ENCODE assay signal across 18 mouse cellular contexts in genomic region chr1:119186856-119187255, GRCm38 (mm10).
DNase-seq lines count a peak whose midpoint lies in the region; ATAC-seq lines count a peak whose summit lies in the region.
"Had no signal": no experiment of that assay in that cellular context is flagged by ENCODE, and none has a peak within 500 bp of the region (broad histone marks: within the 10 kb centered on the region; RNA-seq: fewer than 3 reads in every experiment).

No protein-coding gene starts in this region.

- H3K36me3 ChIP-seq in hindbrain, embryonic 14.5 days (replicated peaks; ENCODE audit: control insufficient read depth, insufficient read depth) = no peaks in the 10 kb centered on the region
- H3K36me3 ChIP-seq: embryonic facial prominence, embryonic 10.5 days; embryonic facial prominence, embryonic 12.5 days; forebrain, embryonic 15.5 days had no signal

- H3K4me1 ChIP-seq in hindbrain, embryonic 14.5 days (replicated peaks; ENCODE audit: control insufficient read depth, insufficient read depth, low read length) = peaks cover 4% of the 10 kb centered on the region; the same call in 1 of the 2 replicates

- no peaks in the 10 kb centered on the region for H3K27me3 ChIP-seq in hindbrain, embryonic 14.5 days (ENCODE audit: control insufficient read depth, insufficient read depth, low read length)
- H3K27me3 ChIP-seq: forebrain, embryonic 13.5 days; forebrain, embryonic 15.5 days had no signal

- no peaks in the 10 kb centered on the region for H3K9me3 ChIP-seq in hindbrain, embryonic 14.5 days (ENCODE audit: control insufficient read depth, low read length)
- H3K9me3 ChIP-seq: embryonic facial prominence, embryonic 10.5 days; embryonic facial prominence, embryonic 12.5 days; forebrain, embryonic 13.5 days; forebrain, embryonic 15.5 days had no signal

- 77% methylated on average over 4 of the region's 4 CpGs for WGBS in hindbrain, embryonic 14.5 days

- intact Hi-C loops in left cerebral cortex, postnatal 10 days (cut with DNase I) = no loop called here

- H3K9ac ChIP-seq in hindbrain, embryonic 14.5 days = no peak overlapping the region
- H3K9ac ChIP-seq: embryonic facial prominence, embryonic 12.5 days; forebrain, embryonic 13.5 days; forebrain, embryonic 15.5 days; forebrain, postnatal 0 days had no signal

- no peak overlapping the region for H3K4me2 ChIP-seq in hindbrain, embryonic 14.5 days (replicated peaks)
- H3K4me2 ChIP-seq: embryonic facial prominence, embryonic 12.5 days; forebrain, embryonic 13.5 days; forebrain, embryonic 15.5 days had no signal

- 0 out of 2 replicates have a peak, but pooled peaks have one; percentile 5 for ATAC-seq in frontal cortex, adult (ENCODE audit: low TSS enrichment)
- ATAC-seq in hindbrain, embryonic 14.5 days (ENCODE audit: low FRiP score) = no peak
- ATAC-seq: forebrain, embryonic 13.5 days; forebrain, embryonic 15.5 days; forebrain, postnatal 0 days had no signal

- peak; percentile 52 for DNase-seq in adrenal gland, adult 2 months
- DNase-seq in adrenal gland, postnatal 4 days (ENCODE audit: low spot score in 2 of 2) = no peak
- no peak for DNase-seq in frontal cortex, postnatal 10 days (ENCODE audit: low spot score in 2 of 2)
- DNase-seq in adrenal gland, postnatal 10 days = peak; percentile 26
- peak; percentile 27 for DNase-seq in adrenal gland, postnatal 14 days
- no peak for DNase-seq in left cerebral cortex, postnatal 10 days (ENCODE audit: extremely low spot score in 1 of 2, low spot score in 2 of 2)
- no peak for DNase-seq in hindbrain, embryonic 14.5 days (ENCODE audit: low spot score)
- DNase-seq: cerebellum, adult 11-12 months; cerebellum, adult 2 months; cerebellum, adult 9-10 months; cerebellum, postnatal 10 days; cerebellum, postnatal 25 days; forebrain, postnatal 0 days had no signal

- H3K4me3 ChIP-seq in hindbrain, embryonic 14.5 days (replicated peaks; ENCODE audit: low read length) = no peak overlapping the region
- H3K4me3 ChIP-seq: embryonic facial prominence, embryonic 10.5 days; embryonic facial prominence, embryonic 12.5 days; forebrain, embryonic 13.5 days; forebrain, embryonic 15.5 days had no signal

- H3K27ac ChIP-seq in hindbrain, embryonic 14.5 days = no peak overlapping the region
- H3K27ac ChIP-seq: embryonic facial prominence, embryonic 10.5 days; embryonic facial prominence, embryonic 12.5 days; forebrain, embryonic 13.5 days; forebrain, embryonic 15.5 days had no signal

Comparison
In these comparisons a context has a peak if more than half of its experiments do, and no peak if none do; other contexts are left out.
1. DNase-seq: peak in adrenal gland, adult 2 months (single experiment), adrenal gland, postnatal 10 days (single experiment) and adrenal gland, postnatal 14 days (single experiment); none in adrenal gland, postnatal 4 days (0 of 2), frontal cortex, postnatal 10 days (0 of 2), left cerebral cortex, postnatal 10 days (0 of 2) and hindbrain, embryonic 14.5 days (single experiment).